Mouse (Mus musculus): ENCODE measurements around the gene C1rl.

The C1rl gene
- long read RNA-seq, experiment 1, transcript C1rl-201 (6 exons, 3,010 nt), result major isoform, 36 of 39 reads
- long read RNA-seq, experiment 1, partial matches to known transcripts, result 2 of 39 reads
- long read RNA-seq, experiment 1, other reads (novel, unspliced or antisense), result 1 of 39 reads
- long read RNA-seq, experiment 2, transcript C1rl-201 (6 exons, 3,010 nt), result major isoform, 58 of 64 reads
- long read RNA-seq, experiment 2, partial matches to known transcripts, result 3 of 64 reads
- long read RNA-seq, experiment 2, other reads (novel, unspliced or antisense), result 3 of 64 reads

- intact Hi-C loops (cut with DNase I), result no loop called here
Observed at GRCm38 (mm10) chr6:124492842-124493561, at the start of gene C1rl. C1rl (plus strand) TSS chr6:124493113.

- intact Hi-C loops (cut with DNase I), result no loop called here
Observed at GRCm38 (mm10) chr6:124443338-124443737, 49.6 kb upstream of the C1rl start.

GRCm38 (mm10) chr6:124446024-124446423 is 46.9 kb upstream of the C1rl start:
- intact Hi-C loops (cut with DNase I), result no loop called here

GRCm38 (mm10) chr6:124446459-124446858 is 46.5 kb upstream of the C1rl start:
- intact Hi-C loops (cut with DNase I), result no loop called here

GRCm38 (mm10) chr6:124447356-124447755 is 45.6 kb upstream of the C1rl start:
- intact Hi-C loops (cut with DNase I), result no loop called here

- intact Hi-C loops (cut with DNase I), result no loop called here
Observed at GRCm38 (mm10) chr6:124448186-124448852, 44.6 kb upstream of the C1rl start.

GRCm38 (mm10) chr6:124448959-124449667 is 43.8 kb upstream of the C1rl start:
- intact Hi-C loops (cut with DNase I), result no loop called here

GRCm38 (mm10) chr6:124449668-124450383 is 43.1 kb upstream of the C1rl start:
- intact Hi-C loops (cut with DNase I), result loop anchor here (5.0 kb wide), 1 partner anchor 33 kb away; the partner anchor contains the start of gene Pex5

GRCm38 (mm10) chr6:124451995-124452394 is 40.9 kb upstream of the C1rl start:
- intact Hi-C loops (cut with DNase I), result loop anchor here (5.0 kb wide), 1 partner anchor 35 kb away; the partner anchor contains the start of gene Pex5

- intact Hi-C loops (cut with DNase I), result loop anchor here (5.0 kb wide), 1 partner anchor 36 kb away; the partner anchor contains the start of gene Pex5
Observed at GRCm38 (mm10) chr6:124453756-124454155, 39.2 kb upstream of the C1rl start.

GRCm38 (mm10) chr6:124456243-124456642 is 36.7 kb upstream of the C1rl start:
- intact Hi-C loops (cut with DNase I), result no loop called here

- intact Hi-C loops (cut with DNase I), result no loop called here
Observed at GRCm38 (mm10) chr6:124457827-124458226, 35.1 kb upstream of the C1rl start.

GRCm38 (mm10) chr6:124458505-124458904 is 34.4 kb upstream of the C1rl start:
- intact Hi-C loops (cut with DNase I), result no loop called here

GRCm38 (mm10) chr6:124459388-124459787 is 33.5 kb upstream of the C1rl start:
- intact Hi-C loops (cut with DNase I), result no loop called here

- intact Hi-C loops (cut with DNase I), result no loop called here
Observed at GRCm38 (mm10) chr6:124463881-124464291, 29.0 kb upstream of the C1rl start.

- intact Hi-C loops (cut with DNase I), result no loop called here
Observed at GRCm38 (mm10) chr6:124464305-124465271, 28.3 kb upstream of the C1rl start, which contains the start of gene Clstn3. Clstn3 (minus strand) TSS chr6:124464794.

- intact Hi-C loops (cut with DNase I), result no loop called here
Observed at GRCm38 (mm10) chr6:124465299-124465698, 27.6 kb upstream of the C1rl start.

- intact Hi-C loops (cut with DNase I), result no loop called here
Observed at GRCm38 (mm10) chr6:124465729-124466128, 27.2 kb upstream of the C1rl start.

- intact Hi-C loops (cut with DNase I), result loop anchor here (5.0 kb wide), 1 partner anchor 54 kb away; the partner anchor contains the start of gene Pex5
Observed at GRCm38 (mm10) chr6:124471121-124471520, 21.8 kb upstream of the C1rl start.
